Mouse (Mus musculus): ENCODE results near the gene Ltbp2.

DNA sequence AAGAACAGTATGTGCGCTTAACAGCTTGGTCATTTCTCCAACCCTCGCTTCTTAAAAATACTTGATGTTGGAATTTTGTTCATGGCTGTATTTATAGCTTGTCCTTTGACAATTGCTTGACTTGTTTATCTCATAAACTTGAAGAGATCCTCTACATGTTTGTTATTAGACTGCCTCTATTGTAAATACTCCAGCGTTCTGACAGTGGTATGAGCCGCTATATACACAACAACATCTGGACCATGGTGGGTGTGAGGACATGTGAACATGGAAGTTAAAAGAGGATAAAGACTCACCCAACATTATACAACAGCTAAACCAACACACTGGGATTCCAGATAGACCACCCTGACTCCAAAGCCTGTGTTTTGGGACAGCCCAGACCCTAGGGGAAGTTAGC is 41.6 kb downstream of the Ltbp2 start:
- no peak for TF ChIP-seq CTCF (IDR thresholded peaks at IDR 0.05; ENCODE audit: low read depth)
- no peak for TF ChIP-seq EP300 (IDR thresholded peaks at IDR 0.05; ENCODE audit: low read depth)
